Mouse (Mus musculus): Measurements from ENCODE around the gene C1qtnf9. TPM values are rescaled to one million over a fixed set of nuclear protein-coding genes. Genes with fewer than 3 reads are reported as not detected.

The C1qtnf9 gene
- polyA plus RNA-seq (2012; fragmentation: generic; extraction: Trizol) = not detected

DNA sequence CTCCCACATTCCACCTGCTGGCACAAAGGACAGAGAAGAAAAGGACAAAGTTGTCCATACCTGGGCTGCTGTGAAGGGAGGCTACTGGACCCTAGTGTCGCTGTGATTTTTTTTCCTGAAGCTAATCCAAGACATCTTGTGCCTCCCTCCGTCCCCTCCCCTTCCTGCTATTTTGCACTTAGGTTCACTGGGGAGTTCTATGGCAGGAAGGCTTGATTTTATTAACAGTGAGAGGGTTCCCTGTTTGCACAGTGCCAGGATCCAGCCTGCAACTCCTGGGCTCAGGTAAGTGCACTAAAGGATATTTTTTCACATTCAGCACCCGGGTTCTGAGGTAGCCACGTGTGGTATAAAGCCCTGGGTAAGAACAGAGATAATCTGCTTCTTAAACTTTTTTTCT, at the start of gene C1qtnf9:
Gene C1qtnf9 (plus strand): TSS at position 251 of the 400 bp plus-strand sequence.

DNA sequence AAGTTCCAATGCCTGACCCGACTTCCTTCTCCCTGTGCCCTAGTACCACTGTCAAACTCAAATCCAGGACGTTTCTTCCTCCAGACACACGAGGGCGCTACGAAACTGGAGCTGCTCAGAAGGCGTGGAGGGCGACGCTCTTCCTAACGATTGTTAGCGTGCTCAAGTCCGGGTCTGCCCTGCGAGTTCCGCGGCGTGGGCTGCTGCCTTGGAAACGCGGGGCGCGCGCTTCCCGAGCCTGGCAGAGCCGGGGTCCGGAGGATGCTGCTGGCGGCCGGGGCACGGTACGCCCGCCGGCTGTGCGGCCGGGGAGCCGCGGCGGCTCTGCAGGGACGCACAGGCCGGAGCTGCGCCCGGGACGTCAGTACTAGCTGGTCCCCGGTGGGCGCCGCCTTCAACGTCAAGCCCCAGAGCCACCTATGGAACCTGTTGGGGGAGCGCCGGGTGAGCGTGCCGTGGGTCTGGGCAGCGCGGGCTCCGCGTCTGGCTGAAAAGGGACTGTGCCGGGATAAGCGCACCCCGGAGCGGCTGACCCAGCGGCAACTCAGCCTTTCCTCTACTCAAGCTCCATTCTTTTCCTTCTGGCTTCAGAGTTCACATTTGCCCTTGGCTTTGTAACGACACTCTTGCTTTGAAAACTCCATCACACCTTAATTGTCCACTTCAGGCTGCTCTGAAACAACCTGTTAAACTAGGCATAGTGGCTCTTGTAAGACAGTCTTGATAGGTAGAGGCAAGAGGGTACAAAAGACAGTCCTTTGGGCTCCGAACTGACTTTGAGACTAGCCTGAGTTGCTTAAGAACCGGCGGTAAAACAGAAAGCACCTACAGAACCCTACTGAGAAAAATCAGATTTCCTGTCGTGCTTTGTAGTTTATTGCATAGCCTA, 16.7 kb downstream of the C1qtnf9 start, which contains the start of gene Mipep:
Gene Mipep (plus strand): TSS at position 147 of the 889 bp plus-strand sequence.

Other genes starting within 250 kb of the C1qtnf9 start
- gene Spata13, start 134.1 kb upstream of the C1qtnf9 start, polyA plus RNA-seq (2012; fragmentation: generic; extraction: Trizol) = under 1 TPM; 0.06 to 0.99 TPM
- 10 to 100 TPM in 1 of 2 experiments, 1 to 10 TPM in 1; 6.2 to 11.5 TPM for gene Mipep, start 16.4 kb downstream of the C1qtnf9 start, polyA plus RNA-seq (2012; fragmentation: generic; extraction: Trizol)